Mouse (Mus musculus): ENCODE results near the gene Klkb1.

Gene Klkb1

GRCm38 (mm10) chr8:45267611-45268391 lies 26.9 kb downstream of the Klkb1 start:
- DNase-seq, result peak; percentile 9

GRCm38 (mm10) chr8:45266993-45267392 lies 27.7 kb downstream of the Klkb1 start:
- DNase-seq, result no peak

GRCm38 (mm10) chr8:45264918-45265317 lies 29.7 kb downstream of the Klkb1 start:
- DNase-seq, result no peak

GRCm38 (mm10) chr8:45262851-45263250 lies 31.8 kb downstream of the Klkb1 start:
- DNase-seq, result no peak

- no peak for DNase-seq
These were observed 32.7 kb downstream of the Klkb1 start, which contains the start of gene F11 for GRCm38 (mm10) chr8:45261920-45262319. Gene F11 (minus strand): TSS chr8:45262031.

- DNase-seq, result no peak
These were observed 36.2 kb downstream of the Klkb1 start for GRCm38 (mm10) chr8:45258421-45258820.

GRCm38 (mm10) chr8:45255040-45255439 lies 39.6 kb downstream of the Klkb1 start:
- no peak for DNase-seq

GRCm38 (mm10) chr8:45254194-45254842 lies 40.3 kb downstream of the Klkb1 start:
- no peak for DNase-seq

- no peak for DNase-seq
These were observed 41.1 kb downstream of the Klkb1 start for GRCm38 (mm10) chr8:45253586-45253985.

- DNase-seq, result no peak
These were observed 41.5 kb downstream of the Klkb1 start for GRCm38 (mm10) chr8:45253111-45253510.

GRCm38 (mm10) chr8:45246307-45246706 lies 48.4 kb downstream of the Klkb1 start:
- no peak for DNase-seq

- no peak for DNase-seq
These were observed 55.3 kb downstream of the Klkb1 start for GRCm38 (mm10) chr8:45239363-45239762.

GRCm38 (mm10) chr8:45238282-45238681 lies 56.4 kb downstream of the Klkb1 start:
- DNase-seq, result peak; percentile 11

GRCm38 (mm10) chr8:45236164-45236912 lies 58.3 kb downstream of the Klkb1 start:
- peak; percentile 71 for DNase-seq

GRCm38 (mm10) chr8:45235228-45235627 lies 59.4 kb downstream of the Klkb1 start:
- DNase-seq, result no peak

GRCm38 (mm10) chr8:45233256-45233655 lies 61.4 kb downstream of the Klkb1 start:
- DNase-seq, result no peak

Measured in right cerebral cortex, postnatal 4 days (tissue).